Mouse (Mus musculus): ENCODE measurements around the gene Sult2b1.

- no peak for TF ChIP-seq CTCF (IDR thresholded peaks at IDR 0.05; ENCODE audit: control insufficient read depth, insufficient read depth, low read length)
- no peak for TF ChIP-seq POLR2A (IDR thresholded peaks at IDR 0.05; ENCODE audit: borderline replicate concordance, control insufficient read depth, low read depth, low read length)
These were observed 6.3 kb upstream of the Sult2b1 start for GRCm38 (mm10) chr7:45790721-45791120.

All from bone marrow, adult 2 months (tissue).